Mouse (Mus musculus) heart, postnatal 25 days (tissue): ENCODE measurements at regions not wholly inside any gene's neighbourhood (a gene's known extent, or its start where the extent isn't known, plus 50 kb on each side); places are given as distances from the start of the nearest gene placed in this dataset.

Experiments
- DNase-seq: peaks from one replicate; pipeline ENCODE4 v3.0.0; 2022; ENCODE audit warnings: low spot score
- intact Hi-C: fragments of 180-260 bp; cut with DNase I; formaldehyde crosslinking; loops from one replicate; pipeline ENCODE4 v1.15.1; 2025

GRCm38 (mm10) chr3:155459701-155460481, 366.7 kb downstream of the Lrriq3 start:
- DNase-seq = no peak
- intact Hi-C loops = no loop called here

GRCm38 (mm10) chr3:155462095-155462494, 368.9 kb downstream of the Lrriq3 start:
- intact Hi-C loops = no loop called here
- no peak for DNase-seq

GRCm38 (mm10) chr3:155470742-155471141, 377.5 kb downstream of the Lrriq3 start:
- DNase-seq = no peak
- intact Hi-C loops = no loop called here

- DNase-seq = no peak
- intact Hi-C loops = no loop called here
Observed at GRCm38 (mm10) chr3:155485487-155485886, 392.3 kb downstream of the Lrriq3 start.

- no peak for DNase-seq
- intact Hi-C loops = no loop called here
Observed at GRCm38 (mm10) chr3:155487877-155488537, 394.8 kb downstream of the Lrriq3 start.

GRCm38 (mm10) chr3:155490670-155491069, 397.4 kb downstream of the Lrriq3 start:
- intact Hi-C loops = no loop called here
- no peak for DNase-seq

GRCm38 (mm10) chr3:155510161-155510857, 417.1 kb downstream of the Lrriq3 start:
- no peak for DNase-seq
- intact Hi-C loops = no loop called here

- DNase-seq = no peak
- intact Hi-C loops = no loop called here
Observed at GRCm38 (mm10) chr3:155513885-155514284, 420.7 kb downstream of the Lrriq3 start.

- no peak for DNase-seq
- intact Hi-C loops = no loop called here
Observed at GRCm38 (mm10) chr3:155529312-155529711, 436.1 kb downstream of the Lrriq3 start.

- intact Hi-C loops = no loop called here
Observed at GRCm38 (mm10) chr3:155530811-155531210, 437.6 kb downstream of the Lrriq3 start.

GRCm38 (mm10) chr3:155532075-155532474, 438.8 kb downstream of the Lrriq3 start:
- intact Hi-C loops = no loop called here
- DNase-seq = no peak

More at GRCm38 (mm10) chr3:155530811-155531210, 437.6 kb downstream of the Lrriq3 start:
- DNase-seq = no peak

- intact Hi-C loops = no loop called here
- no peak for DNase-seq
Observed at GRCm38 (mm10) chr3:155548204-155548603, 455.0 kb downstream of the Lrriq3 start.

- intact Hi-C loops = no loop called here
- no peak for DNase-seq
Observed at GRCm38 (mm10) chr3:155577111-155577510, 483.9 kb downstream of the Lrriq3 start.

GRCm38 (mm10) chr3:155604001-155604400, 510.8 kb downstream of the Lrriq3 start:
- intact Hi-C loops = no loop called here
- DNase-seq = no peak
